In the genomic region with DNA sequence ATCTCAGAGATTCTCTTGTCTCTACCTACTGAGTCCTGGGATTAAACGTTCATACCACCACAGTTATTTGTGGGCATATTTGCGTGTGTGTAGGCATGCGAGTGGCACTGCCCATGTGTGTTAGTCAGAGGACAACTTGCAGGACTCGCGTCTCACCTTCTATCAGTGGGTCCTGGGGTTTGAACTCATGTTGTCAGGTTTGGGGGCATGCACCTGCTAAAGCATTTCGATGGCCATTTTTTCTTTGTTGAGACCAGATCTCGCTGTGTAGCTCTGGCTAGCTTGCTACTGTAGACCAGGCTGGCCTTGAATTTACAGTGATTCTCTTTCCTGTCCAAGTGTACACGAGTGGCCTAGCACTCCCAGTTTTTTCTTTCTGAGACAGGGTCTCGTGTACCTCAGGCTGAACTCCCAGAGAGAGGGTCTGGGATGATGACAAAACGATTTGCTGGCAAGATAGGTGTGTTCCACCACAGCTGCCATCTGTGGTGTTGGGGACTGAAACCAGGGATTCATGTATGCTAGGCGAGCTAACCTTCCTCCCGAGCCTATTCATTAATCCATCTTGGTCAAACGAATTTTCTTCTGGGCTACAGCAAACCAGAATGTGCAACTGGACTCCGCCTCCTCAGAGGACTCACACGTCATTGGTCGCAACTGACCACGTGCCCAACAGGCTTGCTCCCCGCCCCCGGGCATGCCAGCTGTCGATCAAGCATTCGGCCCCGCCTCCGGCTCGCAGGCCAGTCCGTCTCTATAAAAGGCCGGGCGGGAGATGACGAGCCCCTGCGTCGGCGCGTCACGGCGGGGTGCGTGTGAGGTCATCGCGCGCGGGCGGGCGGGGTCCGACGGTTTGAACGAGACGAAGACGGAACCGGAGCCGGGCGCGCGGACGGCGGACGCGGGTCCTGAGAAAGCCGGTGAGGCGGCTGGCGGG, we compare ENCODE assay signal across 8 mouse cellular contexts. TPM values are rescaled to one million over a fixed set of nuclear protein-coding genes. Genes with fewer than 3 reads are reported as not detected.
DNase-seq lines count a peak whose midpoint lies in the region; ATAC-seq and TF ChIP-seq lines count a peak whose summit lies in the region.

A gene (plus strand): TSS at position 775 of the 937 bp plus-strand sequence.

- TF ChIP-seq CTCF in cortical plate, adult 2 months (IDR thresholded peaks at IDR 0.05; ENCODE audit: extremely low read depth, insufficient read depth, low read length) = no peak

- H3K27ac ChIP-seq in cortical plate, adult 2 months (ENCODE audit: insufficient read depth, low read length) = peak within 1 kb of the TSS; percentile 71

- peak; percentile 99 for DNase-seq in gastrocnemius, adult 8-10 months (ENCODE audit: low spot score in 2 of 2)
- DNase-seq in hindlimb bud, embryonic 11.5 days (ENCODE audit: extremely low spot score, low read depth, low spot score) = peak; percentile 93
- DNase-seq in left cerebral cortex, adult 8-10 months (ENCODE audit: low spot score in 2 of 2) = peak; percentile 96 to 100
- peak; percentile 100 for DNase-seq in right cerebral cortex, postnatal 10 days (ENCODE audit: low spot score in 2 of 2)
- DNase-seq in urinary bladder, postnatal 25 days (ENCODE audit: low spot score) = peak; percentile 99

- H3K4me1 ChIP-seq in cortical plate, adult 2 months (ENCODE audit: control insufficient read depth, insufficient read depth, low read length) = peaks cover 13% of the 10 kb centered on the region
- peaks cover 79% of the 10 kb centered on the region for H3K4me1 ChIP-seq in megakaryocyte, embryonic 14.5 days

- peak; percentile 95 for TF ChIP-seq POLR2A in cortical plate, adult 2 months (IDR thresholded peaks at IDR 0.05; ENCODE audit: extremely low read depth, insufficient read depth, low read length)

- peak within 1 kb of the TSS; percentile 75 for H3K4me3 ChIP-seq in cortical plate, adult 2 months (ENCODE audit: insufficient read depth, low read length)
- peak within 1 kb of the TSS; percentile 97 for H3K4me3 ChIP-seq in megakaryocyte, embryonic 14.5 days (replicated peaks)

- no peaks in the 10 kb centered on the region for H3K9me3 ChIP-seq in megakaryocyte, embryonic 14.5 days

- peak; percentile 95 for ATAC-seq in activated CD4-positive, CD25-positive, alpha-beta regulatory T cell, adult 4 months

- H3K36me3 ChIP-seq in megakaryocyte, embryonic 14.5 days (replicated peaks; ENCODE audit: low read length) = peaks cover 23% of the 10 kb centered on the region

- H3K27me3 ChIP-seq in megakaryocyte, embryonic 14.5 days (replicated peaks) = no peaks in the 10 kb centered on the region

RNA-seq across cellular contexts. Expression of the gene that starts here (rescaled TPM):
- 100 to 1,000 TPM; 272 to 275 TPM for polyA plus RNA-seq in activated CD4-positive, CD25-positive, alpha-beta regulatory T cell, adult 4 months (2017; shearing (Covaris generic))
- 23.9 and 24.9 TPM in 2 replicates for polyA plus RNA-seq in cortical plate, adult 2 months (2012; rRNA removed)
- total RNA-seq in gastrocnemius, adult 8-10 months (2022) = 10 to 100 TPM; 31.9 to 41.1 (median 32.4) TPM
- total RNA-seq in left cerebral cortex, adult 8-10 months (2022) = 10 to 100 TPM; 67.5 to 87.9 (median 79.4) TPM
- 4.1 TPM in 1 of 2 replicates, not detected in the other for polyA plus RNA-seq in megakaryocyte, embryonic 14.5 days (2012; ENCODE audit: insufficient read depth, low replicate concordance)

Comparison
In these comparisons a context has a peak if more than half of its experiments do, and no peak if none do; other contexts are left out.
1. Peak in every context shown above with its lines: DNase-seq, ATAC-seq, H3K4me3 ChIP-seq and H3K27ac ChIP-seq.
2. RNA of the gene that starts here (polyA plus RNA-seq): 272 to 275 TPM in activated CD4-positive, CD25-positive, alpha-beta regulatory T cell, adult 4 months; 23.9 to 24.9 TPM in cortical plate, adult 2 months and 4.1 TPM in megakaryocyte, embryonic 14.5 days; every median in the first group is over 10 times any median in the second.